Mouse (Mus musculus) CD8-positive naive resting alpha-beta T cell, adult 2 months (primary cell): ENCODE data around the gene Mtmr14.

ENCODE experiments used
- DNase-seq, 2 experiments: peaks; one replicate each; pipeline ENCODE4 v3.0.0; 2022; ENCODE audit warnings: low read depth in 2 of 2, low spot score in 2 of 2

Gene Mtmr14

DNA sequence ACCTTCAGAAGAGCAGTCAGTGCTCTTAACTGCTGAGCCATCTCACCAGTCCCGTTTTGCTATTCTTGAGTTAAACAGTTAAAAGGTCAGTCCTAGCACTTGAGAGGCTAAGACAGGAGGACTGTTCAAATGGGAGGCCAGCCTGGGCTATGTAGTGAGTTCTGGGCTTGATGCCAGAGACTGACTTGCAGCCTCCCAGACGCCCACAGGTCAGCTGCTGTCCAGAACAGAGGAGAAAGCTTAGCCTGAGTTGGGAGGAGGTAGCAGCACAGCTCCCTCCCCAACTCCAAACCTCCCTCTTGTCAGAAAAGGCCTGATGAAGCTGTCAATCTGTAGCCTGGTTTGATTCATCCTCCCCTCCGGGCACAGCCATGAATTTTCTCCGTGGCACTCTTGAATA, 39.2 kb downstream of the Mtmr14 start:
- no peak for DNase-seq

DNA sequence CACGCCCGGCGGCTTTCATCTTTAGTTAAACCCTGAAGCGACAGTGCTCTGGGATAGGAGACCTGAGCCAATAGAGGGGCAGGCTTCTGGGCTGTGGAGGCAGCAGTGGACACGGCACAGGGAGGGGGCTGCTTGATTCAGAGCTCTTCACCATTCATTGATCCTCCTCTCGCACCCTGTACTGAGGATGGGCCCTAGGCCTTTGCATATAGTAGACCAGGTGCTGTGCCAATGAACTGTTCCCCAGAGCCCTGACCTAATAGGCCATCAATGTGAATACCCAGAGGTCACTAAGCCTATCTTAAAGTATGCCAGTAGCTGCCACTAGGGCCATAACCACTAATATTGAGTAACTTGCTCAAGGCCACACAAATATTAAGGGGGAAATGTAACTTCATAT, 44.0 kb downstream of the Mtmr14 start:
- no peak for DNase-seq

DNA sequence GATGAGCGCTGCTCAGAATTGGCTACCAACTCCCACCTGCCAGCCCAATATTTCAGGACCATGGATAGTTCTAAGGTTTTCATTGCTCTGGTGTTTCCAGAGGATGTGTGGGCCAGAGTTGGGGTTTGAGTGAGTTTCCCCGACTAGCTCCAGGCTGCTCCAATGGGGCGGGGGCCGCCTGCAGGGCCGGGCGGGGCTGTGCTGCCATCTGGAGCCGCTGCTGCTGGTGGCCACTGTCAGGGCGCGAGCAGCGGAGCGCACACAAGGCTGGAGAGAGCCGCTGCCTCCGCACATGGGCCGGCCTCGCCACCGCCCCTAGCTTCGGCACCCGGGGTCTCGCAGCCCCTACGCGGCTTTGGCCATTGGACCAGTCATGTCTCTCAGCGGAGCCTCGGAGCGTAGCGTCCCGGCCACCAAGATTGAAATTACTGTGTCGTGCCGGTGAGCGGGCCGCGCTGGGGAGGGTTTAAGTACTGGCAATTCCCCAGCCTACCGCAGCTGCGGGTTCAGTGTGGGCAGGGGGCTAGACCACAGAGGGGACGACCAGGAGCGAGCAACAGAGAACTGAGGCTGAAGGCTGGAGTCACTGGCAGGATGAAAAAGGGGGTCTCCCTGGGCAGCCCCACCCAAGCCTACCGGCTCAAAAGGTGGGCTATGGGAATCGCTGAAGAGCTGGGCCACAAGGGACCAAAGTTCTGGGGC, 44.6 kb downstream of the Mtmr14 start, which contains the start of gene Cpne9:
Gene Cpne9, plus strand, starts transcription at position 207 of the 702 bp plus-strand sequence.
- DNase-seq, result no peak

DNA sequence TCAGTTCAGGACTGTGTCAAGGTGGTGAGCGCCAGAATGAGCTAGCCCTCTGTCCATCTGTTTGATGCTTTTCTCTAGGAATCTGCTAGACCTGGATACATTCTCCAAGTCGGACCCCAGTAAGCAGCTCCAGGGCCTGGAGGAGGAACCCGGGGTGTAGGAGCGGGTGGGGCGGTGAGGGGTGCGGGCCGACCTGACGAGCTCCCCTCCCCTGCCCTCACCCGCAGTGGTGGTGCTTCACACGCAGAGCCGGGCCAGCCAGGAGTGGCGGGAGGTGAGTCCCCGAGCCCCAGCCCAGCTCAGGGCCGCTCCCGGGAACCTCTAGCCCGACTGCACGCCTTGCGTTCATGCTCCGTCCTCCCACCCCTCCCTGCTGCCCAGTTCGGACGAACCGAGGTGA, 45.3 kb downstream of the Mtmr14 start:
- DNase-seq, result no peak

DNA sequence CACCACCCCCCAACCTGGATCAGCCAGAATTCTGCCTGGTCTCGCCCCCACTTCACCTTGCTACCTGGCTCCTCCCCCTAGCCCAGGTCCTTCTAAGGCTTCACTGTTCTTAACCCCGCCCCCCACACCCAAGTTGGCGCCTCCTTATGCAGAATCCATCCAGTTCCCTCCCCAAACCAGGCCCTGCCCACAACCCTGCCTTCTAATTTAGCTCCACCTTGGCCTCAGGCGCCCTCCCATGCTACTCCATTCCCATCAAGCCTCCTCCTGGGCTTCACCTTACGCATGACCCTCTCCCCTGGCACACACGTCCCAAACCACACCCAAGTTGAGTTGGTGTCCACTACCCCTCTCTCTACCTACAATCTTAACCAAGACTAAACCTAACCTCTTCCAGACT, 45.9 kb downstream of the Mtmr14 start:
- DNase-seq, result no peak

DNA sequence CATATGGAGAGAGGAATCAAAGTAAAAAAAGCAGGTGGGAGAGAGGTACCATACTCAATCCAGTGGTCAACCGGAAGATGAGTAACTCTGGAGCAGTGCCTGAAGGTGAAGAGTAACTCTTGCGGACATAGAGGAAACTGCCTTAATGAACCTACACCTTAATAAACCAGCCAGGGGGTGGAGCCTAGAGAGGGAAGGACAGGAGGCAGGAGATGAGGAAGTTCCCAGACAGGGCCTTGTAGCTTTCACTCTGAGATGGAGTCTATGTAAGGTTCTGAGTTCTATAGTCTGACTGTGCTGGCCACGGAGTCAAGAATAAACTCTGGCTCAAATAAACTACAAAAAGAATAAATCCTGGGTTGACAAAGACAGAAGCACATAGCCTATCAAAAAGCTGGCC, 47.3 kb downstream of the Mtmr14 start:
- DNase-seq, result no peak

DNA sequence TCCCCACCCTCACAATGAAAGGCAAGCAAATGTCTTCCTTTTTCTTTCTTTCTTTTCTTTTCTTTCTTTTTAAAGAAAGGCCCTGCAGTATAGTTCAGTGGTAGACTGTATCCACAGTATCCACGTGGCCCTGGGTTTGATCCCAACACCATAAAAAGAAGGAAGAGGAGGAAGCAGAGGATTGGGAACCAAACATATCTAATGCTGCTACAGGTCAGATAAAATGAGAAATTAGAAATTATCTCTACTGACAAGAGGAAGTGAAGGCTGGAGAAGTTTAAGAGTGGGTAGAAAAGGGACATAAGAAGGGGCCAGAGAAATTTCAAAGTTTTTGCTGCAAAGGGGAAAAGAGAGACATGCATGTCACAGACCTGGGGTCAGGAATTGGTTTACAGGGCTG, 48.7 kb downstream of the Mtmr14 start:
- no peak for DNase-seq

DNA sequence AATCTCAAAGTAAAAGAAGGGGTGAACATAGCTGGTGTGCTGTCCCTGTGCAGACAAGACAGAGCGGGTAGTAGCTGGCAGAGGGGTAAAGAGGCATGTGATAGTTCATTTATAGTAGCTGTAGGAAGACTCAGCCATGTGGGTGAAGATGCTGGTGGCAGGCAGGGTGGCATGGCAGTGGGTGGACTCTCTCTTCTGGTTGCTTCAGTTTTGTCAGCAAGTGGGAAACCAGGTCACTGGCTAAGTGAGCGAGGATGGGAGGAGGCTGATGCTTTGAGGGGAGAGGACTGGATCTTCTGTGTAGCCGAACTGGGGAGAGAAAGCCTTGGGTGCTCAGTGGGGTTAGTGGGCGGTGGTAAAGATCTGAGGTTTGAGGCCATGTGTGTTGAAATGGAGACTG, 49.6 kb downstream of the Mtmr14 start:
- no peak for DNase-seq

DNA sequence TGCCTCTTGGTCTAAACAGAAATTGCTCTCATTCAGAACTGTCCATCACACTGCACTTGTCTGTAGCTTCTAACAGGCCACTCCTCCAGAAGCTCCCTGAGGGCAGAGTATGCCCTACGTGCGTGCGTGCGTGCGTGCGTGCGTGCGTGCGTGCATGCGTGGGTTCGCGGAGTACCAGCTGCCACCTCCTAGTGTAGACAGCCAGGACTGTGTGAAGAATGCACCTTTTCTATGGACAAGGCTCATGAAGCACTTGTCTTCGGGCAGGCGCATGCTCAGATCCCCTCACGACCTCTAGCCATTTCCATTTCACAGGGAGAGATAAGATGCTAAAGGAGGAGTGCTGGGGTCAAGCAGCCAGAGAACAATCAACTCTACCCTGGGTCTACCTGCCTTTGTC, 51.7 kb downstream of the Mtmr14 start:
- no peak for DNase-seq

DNA sequence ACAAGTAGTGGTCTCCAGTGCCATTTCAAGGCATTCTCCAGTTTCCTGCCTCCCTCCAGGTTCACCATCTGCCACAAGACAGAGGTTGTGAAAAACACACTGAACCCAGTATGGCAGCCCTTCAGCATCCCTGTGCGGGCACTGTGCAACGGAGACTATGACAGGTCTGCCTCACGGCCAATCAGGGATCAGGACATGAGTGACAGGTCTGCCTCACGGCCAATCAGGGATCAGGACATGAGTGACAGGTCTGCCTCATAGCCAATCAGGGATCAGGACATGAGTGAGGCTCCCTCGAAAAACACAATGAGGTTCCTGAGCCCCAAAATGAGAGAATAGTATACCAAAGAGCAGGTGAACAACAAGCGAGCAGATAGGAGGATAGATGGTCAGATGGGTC, 52.7 kb downstream of the Mtmr14 start:
- DNase-seq, result no peak

DNA sequence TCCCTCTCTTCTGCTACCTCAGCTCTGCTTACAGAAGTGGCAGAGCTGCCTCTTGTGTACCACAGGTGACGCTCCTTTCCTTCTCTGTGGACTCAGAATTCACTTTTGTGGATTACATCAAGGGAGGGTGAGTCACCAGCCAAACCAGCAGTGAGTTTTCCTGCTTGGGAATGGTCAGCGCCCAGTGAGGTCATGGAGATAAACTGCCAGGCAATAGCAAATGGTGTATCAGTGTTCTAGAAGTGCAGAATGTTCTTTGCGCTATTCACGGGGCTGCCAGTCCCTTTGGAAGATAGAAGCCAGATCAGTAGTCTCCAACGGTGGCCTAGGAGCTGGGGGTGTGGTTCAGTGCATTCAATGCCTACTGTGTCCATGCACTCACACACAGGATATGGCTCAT, 55.3 kb downstream of the Mtmr14 start:
- DNase-seq, result no peak

DNA sequence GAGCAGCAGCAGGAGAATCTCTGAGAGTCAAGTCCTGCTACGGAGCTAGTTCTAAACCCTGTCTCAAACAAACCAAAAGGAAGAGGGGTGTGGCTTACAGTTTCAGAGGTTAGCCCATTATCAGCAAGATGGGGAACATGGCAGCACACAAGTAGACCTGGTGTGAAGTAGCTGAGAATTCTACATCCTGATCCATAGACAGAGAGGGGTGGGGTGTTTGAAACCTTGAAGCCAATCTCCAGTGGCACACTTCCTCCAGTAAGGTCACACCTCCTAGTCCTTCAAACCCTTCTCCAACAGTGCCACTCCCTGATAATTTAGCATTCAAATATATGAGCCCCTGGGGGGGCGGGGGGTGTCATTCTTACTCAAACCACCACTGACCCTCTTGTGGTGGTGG, 58.4 kb downstream of the Mtmr14 start:
- no peak for DNase-seq

DNA sequence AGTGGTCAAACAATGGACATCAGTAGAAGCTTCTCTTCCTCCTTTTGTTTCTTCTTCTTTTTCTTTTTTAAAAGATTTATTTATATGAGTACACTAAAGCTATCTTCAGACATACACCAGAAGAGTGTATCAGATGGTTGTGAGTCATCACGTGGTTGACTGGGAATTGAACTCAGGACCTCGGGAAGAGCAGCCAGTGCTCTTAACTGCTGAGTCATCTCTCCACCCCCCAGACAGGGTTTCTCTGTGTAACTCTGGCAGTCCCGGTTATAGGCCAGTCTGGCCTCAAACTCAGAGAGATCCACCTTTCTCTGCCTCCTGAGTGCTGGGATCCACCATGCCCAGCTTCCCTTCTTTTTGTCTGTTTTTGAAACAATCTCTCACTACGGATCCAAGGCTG, 59.0 kb downstream of the Mtmr14 start:
- no peak for DNase-seq

DNA sequence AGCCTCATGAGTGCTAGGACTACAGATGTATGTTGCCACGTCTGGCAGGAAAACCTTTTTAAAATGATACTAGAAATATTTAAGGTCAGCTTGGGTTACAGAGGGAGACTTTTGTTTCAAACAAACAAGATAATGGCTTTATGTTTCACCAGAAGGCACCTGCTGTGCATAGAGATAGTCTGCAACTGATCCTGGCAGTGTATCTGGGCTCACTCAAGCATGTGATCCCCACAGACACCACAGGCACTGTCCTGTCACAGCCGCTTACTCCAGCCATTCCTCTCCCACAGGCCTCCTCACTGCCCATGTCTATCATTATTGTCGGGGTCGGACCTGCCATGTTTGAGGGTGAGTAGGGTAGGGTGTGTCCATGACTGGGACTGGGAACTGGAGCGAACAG, 63.7 kb downstream of the Mtmr14 start:
- DNase-seq, result no peak

DNA sequence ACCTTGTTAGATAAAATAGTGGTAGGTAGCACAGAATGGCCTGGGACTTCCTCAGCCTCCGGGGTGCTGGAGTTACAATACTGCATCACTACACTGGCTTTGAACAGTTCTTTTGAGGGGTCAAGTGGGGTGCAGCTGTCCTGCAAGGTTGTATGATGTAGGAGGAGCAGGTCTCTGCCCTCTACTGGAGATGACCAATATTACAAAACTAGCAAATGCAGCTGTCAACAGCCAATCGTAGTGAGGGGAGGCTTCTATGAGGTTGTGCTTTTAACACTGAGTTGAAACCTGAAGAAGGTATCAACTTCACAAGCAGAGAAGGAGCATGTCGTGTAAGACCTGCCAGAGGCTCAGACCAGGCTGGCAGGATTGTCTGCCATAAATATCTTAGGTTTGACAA, 64.6 kb downstream of the Mtmr14 start:
- DNase-seq, result peak; percentile 5 to 35

DNA sequence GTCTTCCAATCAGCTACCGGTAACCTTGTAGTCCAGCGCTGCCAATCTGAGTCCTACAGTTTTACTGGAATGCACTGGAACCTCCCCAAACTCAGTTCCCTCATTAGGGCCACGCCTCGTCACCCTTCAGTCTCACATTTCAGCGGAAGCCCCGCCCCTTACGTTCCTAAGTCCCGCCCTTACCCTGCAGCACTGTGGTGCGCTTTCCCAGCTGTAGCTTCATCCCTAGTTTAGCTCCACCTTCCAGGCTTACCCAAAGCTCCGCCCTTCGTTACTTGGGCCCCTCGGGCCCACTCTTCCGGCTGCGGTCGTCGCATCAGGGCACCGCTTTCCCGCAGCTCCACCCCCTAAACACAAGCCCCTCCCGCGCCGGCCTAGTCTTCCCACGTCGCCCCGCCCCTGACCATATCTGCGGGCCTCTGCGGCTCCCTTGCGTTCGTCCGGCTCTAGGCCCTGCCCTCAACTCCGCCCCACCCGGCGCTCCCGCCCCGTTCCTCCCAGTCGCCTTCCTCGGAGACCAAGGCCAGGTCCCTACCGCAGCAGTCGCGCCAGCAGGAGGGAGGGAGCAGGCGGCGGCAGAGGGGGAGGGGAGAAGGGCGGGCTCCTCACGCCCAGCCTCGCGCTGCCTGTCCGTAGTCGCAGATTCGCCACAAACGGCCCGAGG, 68.8 kb downstream of the Mtmr14 start:
- DNase-seq, result peak; percentile 99 to 100

DNA sequence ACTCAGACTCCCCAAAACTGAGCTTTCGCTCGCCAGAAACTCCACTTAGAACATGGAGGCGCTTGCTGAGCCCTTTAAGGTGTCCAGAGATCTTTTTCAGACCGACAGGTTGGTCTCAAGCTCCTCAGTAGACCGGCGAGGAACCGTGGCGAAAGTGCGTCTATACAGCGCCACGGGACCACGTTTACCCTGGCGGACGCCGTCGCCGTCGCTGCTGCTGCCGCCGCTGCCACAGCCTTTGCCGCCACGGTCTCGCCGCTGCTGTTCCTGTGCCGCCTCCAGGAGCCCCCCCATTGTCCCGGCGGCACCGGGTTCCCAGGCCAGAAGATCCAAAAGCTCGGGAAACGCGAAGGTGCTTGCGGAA, 69.3 kb downstream of the Mtmr14 start, which contains the start of gene Brpf1:
Gene Brpf1, plus strand, starts transcription at position 152 of the 364 bp plus-strand sequence.
- no peak for DNase-seq

DNA sequence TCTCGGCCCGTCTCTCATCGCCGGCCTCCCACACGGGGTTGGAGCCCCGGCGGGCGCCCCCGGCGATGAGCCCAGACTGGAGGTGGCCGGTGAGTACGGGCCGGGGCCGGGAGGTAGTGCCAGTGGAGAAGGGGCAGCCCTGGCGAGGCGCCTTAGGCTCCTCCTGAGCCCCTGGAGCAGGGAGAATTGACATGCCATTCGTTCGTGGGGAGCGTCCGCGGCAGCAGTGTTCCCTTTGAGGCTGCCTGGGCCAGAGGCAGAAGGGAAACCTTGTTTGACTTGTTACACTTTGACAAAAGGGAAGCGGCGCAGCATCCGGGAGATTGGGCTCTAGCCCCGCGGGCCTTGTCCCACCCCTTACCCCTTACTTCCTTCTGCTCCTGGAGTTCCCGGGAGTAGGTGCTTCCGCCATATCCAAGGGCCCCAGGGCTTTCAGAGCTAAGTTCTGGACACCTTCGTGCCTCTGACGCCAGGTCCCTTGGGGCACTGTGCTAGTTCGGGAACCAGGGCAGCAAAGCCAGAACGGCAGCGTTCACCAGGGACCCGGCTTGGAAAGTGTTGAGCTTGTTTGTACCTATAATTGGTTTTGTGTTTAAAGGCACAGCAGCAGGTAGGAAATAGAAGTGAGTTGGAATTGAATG, 70.0 kb downstream of the Mtmr14 start:
- DNase-seq, result peak; percentile 39 to 45

DNA sequence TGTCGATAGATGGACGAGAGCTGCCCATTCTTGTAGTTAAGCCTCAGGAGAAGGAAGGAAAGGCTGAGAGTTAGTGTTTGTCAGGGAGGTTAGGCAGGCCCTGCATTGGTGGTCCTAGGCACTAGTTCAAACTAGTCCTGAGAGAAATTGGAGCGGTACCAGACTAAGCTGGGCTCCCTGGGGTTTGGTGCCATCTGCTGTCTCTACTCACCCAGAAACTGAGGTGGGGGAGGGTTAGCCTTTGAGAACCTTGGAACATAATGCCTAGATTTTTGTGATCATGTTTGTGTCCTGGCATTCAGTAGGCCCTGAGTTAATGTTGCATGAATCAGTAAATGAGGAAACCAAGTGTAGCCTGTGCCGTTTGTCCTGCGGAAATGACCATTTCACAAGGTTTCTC, 70.5 kb downstream of the Mtmr14 start:
- DNase-seq, result peak; percentile 5 to 23

DNA sequence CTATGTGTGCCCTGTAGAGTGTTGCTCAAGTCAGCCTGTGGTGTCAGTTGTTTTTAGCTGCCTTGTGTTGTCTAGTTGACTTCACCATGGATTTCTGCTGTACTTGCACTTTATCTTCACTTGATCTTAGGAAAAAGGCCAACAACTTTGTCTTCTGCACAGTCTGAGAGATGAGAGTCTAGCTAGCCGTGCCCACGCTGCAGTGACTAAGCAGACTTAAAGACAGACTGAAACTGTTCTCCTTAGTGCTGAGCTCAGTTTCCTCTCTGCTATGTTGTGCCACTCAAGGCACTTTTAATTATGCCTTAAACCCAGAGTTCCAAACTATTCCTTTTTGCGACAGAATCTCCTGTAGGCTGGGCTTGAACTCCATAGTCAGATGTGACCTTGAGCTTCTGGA, 78.3 kb downstream of the Mtmr14 start:
- no peak for DNase-seq

DNA sequence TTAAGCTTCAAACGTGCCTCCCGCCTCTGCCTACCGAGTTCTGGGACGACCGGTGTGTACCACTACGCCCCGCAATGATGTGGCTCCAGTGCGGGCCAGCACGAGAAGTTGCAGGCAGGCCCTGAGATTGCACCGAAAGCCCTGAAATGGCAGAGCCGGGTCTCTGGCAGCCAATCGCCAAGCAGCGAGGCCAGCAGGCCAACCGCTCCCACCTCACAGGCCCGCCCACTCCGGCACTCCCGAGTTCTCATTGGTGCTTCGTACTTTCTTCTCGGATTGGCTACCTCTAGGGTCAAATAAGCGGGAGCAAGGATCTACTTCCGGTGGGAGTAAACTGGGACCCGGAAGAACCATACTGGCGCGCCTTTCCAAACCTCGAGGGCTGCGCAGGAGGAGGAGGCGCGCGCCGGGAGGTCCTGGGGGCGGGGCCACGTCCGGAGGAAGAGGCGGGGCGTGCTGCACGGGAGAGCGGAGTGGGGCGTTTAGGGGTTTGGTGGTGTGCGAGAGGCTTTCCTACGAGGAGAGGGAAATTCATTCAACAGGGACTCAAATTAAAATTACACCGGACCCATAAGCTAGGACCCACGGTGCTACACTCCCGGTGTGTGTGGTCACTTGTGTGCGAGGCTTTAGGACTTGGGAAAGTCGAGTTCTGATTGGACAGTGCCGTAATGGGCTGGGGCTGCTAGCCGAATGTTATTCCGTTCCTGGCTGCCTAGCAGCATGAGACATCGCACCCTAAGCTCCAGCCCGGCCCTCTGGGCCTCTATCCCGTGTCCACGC, 89.1 kb downstream of the Mtmr14 start, which contains the start of gene Ogg1:
Gene Ogg1, plus strand, starts transcription at position 440 of the 783 bp plus-strand sequence.
- DNase-seq, result peak; percentile 96

DNA sequence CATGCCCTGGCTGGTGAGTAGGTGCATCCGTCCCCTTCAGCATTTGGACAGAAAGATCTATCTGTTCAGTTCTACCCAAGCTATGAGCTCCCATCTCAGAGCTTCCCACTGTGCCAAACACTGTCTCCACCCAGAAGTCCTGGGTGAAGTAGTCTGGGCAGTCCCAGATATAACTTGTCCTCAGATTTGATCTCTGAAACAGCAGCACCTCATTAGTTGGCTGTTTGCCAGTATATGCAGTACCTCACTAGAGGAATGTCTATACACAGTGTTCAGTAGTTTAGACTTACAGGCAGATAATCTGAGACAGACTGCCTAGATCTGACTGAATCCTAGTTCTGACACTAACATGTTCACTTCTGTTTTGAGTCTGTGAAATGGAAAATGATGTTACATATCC, 91.8 kb downstream of the Mtmr14 start:
- DNase-seq, result no peak
